Mouse (Mus musculus): ENCODE results near the gene Tsga10ip.

Gene Tsga10ip

GRCm38 (mm10) chr19:5348064-5348463 lies 54.3 kb downstream of the Tsga10ip start:
- no peak for DNase-seq (ENCODE audit: low read depth, low spot score)

GRCm38 (mm10) chr19:5345297-5346131 lies 56.8 kb downstream of the Tsga10ip start:
- peak; percentile 100 for DNase-seq (ENCODE audit: low read depth, low spot score)

- no peak for DNase-seq (ENCODE audit: low read depth, low spot score)
These were observed 61.0 kb downstream of the Tsga10ip start for GRCm38 (mm10) chr19:5341360-5341759.
